Mouse (Mus musculus) limb, embryonic 12.5 days (tissue): ENCODE data around the gene Zfr2. TPM values are rescaled to one million over a fixed set of nuclear protein-coding genes. Genes with fewer than 3 reads are reported as not detected.

Experiments used
- ATAC-seq: fragments of 200-750 bp; cut with Nextera tagmentation; 2 replicates; pipeline ENCODE4 v1.8.0; 2017; ENCODE audit warnings: low read depth, moderate TSS enrichment; ENCODE audit not compliant: insufficient number of reproducible peaks, insufficient read depth, low FRiP score, low TSS enrichment
- H3K27ac ChIP-seq: fragments of 300-500 bp; sonication (generic); 2 replicates; pipeline ENCODE4 v1.5.1; 2016; ENCODE audit warnings: mild to moderate bottlenecking, moderate library complexity
- H3K27me3 ChIP-seq: fragments of 300-500 bp; sonication (generic); 2 replicates; pipeline ENCODE4 v1.6.1; 2016; ENCODE audit warnings: mild to moderate bottlenecking, moderate library complexity
- H3K36me3 ChIP-seq: fragments of 300-500 bp; sonication (generic); 2 replicates; pipeline ENCODE4 v1.6.1; 2016; ENCODE audit warnings: mild to moderate bottlenecking, moderate library complexity
- H3K4me1 ChIP-seq: fragments of 300-500 bp; sonication (generic); replicated peaks from 2 replicates; pipeline ENCODE4 v1.6.1; 2016
- H3K4me2 ChIP-seq: fragments of 300-500 bp; sonication (generic); 2 replicates; pipeline ENCODE4 v1.6.1; 2016; ENCODE audit warnings: mild to moderate bottlenecking, moderate library complexity
- H3K4me3 ChIP-seq: fragments of 300-500 bp; sonication (generic); replicated peaks from 2 replicates; pipeline ENCODE4 v1.5.1; 2016; ENCODE audit warnings: mild to moderate bottlenecking
- H3K9ac ChIP-seq: fragments of 300-500 bp; sonication (generic); replicated peaks from 2 replicates; pipeline ENCODE4 v1.6.1; 2016; ENCODE audit warnings: mild to moderate bottlenecking, moderate library complexity
- H3K9me3 ChIP-seq: fragments of 300-500 bp; sonication (generic); 2 replicates; pipeline ENCODE4 v1.6.1; 2016; ENCODE audit warnings: mild to moderate bottlenecking, moderate library complexity
- WGBS: fragments of 180-500 bp; shearing (Covaris S2); methylation state at CpG from one replicate; pipeline ENCODE4 v1.1.7; 2016; 5-methylcytosine and 5-hydroxymethylcytosine counted together
- polyA plus RNA-seq: library from polyadenylated mRNA; unstranded; fragments of >200 nt; fragmentation: Nextera tagmentation; extraction: Ambion mirVana; gene quantifications from 2 replicates; pipeline ENCODE4 v1.2.1, GENCODE M21; 2016

Zfr2 gene
- polyA plus RNA-seq, 1 experiment from 2014 or later: 9.9 TPM

DNA sequence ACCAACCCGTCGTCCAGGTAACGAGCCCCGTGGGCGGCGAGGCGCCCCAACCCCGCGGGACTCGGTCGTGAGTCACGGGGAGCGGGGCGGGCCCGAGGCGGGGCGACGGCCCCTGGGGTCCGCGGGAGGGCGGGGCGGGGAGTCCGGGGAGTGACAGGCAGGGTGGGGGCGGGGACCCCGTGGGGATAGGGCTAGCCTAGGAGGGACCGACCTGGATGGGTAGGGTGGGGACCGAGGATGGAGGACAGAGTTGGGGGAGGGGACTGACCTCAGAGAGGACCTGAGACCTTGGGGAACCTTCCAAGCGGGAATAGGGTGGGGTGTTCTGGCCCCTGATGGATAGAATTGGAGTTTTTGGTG is 251 bp downstream of the Zfr2 start:
- Histone ChIP-seq H3K27me3 (peaks cover 64% of the 10 kb centered on the region), H3K36me3 (no peaks in the 10 kb centered on the region), H3K9me3 (no peaks in the 10 kb centered on the region), H3K27ac (0 out of 2 replicates have a peak overlapping the region, but pooled peaks have one; percentile 12), H3K4me1 (peaks cover 14% of the 10 kb centered on the region), H3K4me3 (peak overlapping the region; percentile 77), H3K4me2 (peak overlapping the region; percentile 75), H3K9ac (peak overlapping the region; percentile 75)
- WGBS: 2% methylated on average over 27 of the region's 28 CpGs
- ATAC-seq: 0 out of 2 replicates have a peak, but pooled peaks have one; percentile 35

DNA sequence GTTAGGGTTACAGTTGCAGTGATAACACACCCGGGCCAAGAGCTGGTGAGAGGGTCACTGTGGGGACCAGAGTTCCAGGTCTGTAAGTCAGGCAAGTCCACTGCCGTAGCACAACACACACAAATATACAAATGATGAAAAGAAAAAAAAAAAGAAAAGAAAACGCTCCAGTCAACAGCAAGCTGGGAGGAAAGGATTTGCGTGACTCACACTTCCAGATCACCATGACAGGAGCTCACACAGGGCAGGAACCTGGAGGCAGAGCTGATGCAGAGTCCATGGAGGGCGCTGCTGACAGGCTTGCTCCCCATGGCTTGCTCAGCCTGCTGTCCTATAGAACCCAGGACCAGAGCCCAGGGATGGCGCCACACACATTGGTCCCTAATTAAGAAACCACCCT is 1.3 kb downstream of the Zfr2 start:
- H3K4me2 ChIP-seq: peak overlapping the region; percentile 75; the same call in 1 of the 2 replicates
- WGBS: 85% methylated on average over 6 of the region's 6 CpGs
- H3K27ac ChIP-seq: no peak overlapping the region
- peak overlapping the region; percentile 77; the same call in 1 of the 2 replicates for H3K4me3 ChIP-seq
- H3K9ac ChIP-seq: no peak overlapping the region
- H3K9me3 ChIP-seq: no peaks in the 10 kb centered on the region
- H3K36me3 ChIP-seq: no peaks in the 10 kb centered on the region
- no peak for ATAC-seq
- H3K4me1 ChIP-seq: peaks cover 16% of the 10 kb centered on the region
- H3K27me3 ChIP-seq: peaks cover 62% of the 10 kb centered on the region

DNA sequence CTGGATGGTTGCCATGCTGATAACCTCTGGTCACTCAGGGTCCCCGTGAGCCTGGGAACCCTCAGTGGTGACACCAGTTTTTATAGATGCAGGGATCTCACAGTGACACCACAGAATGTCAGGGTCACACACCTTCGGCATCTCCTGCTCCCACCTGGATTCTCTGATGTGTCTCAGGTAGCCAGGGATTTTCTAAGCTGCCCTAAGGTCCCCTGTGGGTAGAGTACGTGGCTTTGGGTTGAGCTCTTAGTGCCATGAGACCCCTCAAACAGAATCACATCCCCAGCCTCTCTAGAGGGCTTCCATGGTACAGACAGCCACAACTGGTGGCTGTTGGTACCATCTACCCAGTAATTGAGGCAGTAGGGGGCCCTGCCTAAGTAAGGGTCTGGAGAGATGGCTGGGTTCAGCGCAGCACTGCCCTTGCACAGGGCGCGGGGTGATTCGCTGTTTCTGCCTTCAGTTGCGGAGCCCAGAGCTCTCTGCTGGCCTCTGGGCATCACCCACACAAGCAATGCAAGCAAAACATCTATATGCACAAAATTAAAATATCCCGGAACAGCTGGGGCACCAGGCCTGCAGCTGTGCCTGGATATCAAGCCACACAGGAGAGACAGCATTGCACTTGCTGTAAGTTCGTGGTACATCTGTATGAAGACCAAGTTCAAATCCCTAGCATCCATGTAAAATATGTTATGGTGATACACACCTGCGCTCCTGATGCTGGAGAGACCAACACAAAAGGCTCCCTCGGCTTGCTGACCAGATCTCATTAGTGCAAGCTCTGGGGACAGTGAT is 3.7 kb downstream of the Zfr2 start:
- H3K27ac ChIP-seq: no peak overlapping the region
- no peaks in the 10 kb centered on the region for H3K9me3 ChIP-seq
- peaks cover 19% of the 10 kb centered on the region for H3K4me1 ChIP-seq
- WGBS: 80% methylated on average over 12 of the region's 12 CpGs
- H3K36me3 ChIP-seq: no peaks in the 10 kb centered on the region
- ATAC-seq: no peak
- no peak overlapping the region for H3K4me2 ChIP-seq
- H3K9ac ChIP-seq: no peak overlapping the region
- H3K4me3 ChIP-seq: no peak overlapping the region
- peaks cover 62% of the 10 kb centered on the region for H3K27me3 ChIP-seq

DNA sequence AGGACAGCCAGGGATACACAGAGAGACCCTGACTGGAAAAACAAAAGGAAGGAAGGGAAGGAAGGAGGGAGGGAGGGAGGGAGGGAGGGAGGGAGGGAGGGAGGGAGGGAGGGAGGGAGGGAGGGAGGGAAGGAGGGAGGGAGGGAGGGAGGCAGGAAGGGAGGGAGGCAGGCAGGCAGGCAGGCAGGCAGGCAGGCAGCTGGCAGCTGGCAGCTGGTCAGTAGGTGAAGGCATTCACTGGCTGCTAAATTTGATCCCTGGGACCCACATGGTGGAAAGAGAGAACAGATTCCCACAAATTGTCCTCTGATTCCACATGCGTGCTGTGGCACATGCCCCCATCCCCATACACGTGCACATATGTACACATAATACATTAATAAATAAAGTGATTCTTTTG is 5.7 kb downstream of the Zfr2 start:
- Histone ChIP-seq H3K36me3 (no peaks in the 10 kb centered on the region), H3K27ac (no peak overlapping the region), H3K9me3 (no peaks in the 10 kb centered on the region), H3K4me2 (no peak overlapping the region), H3K4me1 (peaks cover 15% of the 10 kb centered on the region), H3K4me3 (no peak overlapping the region), H3K9ac (no peak overlapping the region), H3K27me3 (peaks cover 69% of the 10 kb centered on the region)
- no peak for ATAC-seq
- WGBS: 81% methylated on average over 2 of the region's 2 CpGs

DNA sequence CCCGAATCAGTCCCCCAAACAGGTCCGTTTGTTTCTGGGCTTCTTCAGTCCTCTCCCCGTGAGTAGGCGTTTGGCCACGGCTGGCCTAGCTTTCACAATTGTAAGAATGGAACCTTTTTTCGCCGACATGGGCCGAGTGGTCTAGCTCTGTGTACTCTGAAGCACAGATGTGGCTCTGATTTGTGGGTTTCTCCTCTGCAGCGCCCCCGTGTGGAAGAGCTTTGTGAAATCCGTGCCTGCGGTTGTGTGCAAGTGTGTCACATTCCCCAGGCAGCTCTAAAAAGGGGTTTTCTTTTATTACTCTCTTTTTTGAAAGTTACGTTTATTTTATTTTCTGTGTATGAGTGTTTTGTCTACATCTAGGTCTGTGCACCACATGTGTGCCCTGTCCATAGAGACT is 7.9 kb downstream of the Zfr2 start:
- 23% methylated on average over 13 of the region's 13 CpGs for WGBS
- Histone ChIP-seq H3K9ac (no peak overlapping the region), H3K4me3 (no peak overlapping the region), H3K4me1 (peaks cover 21% of the 10 kb centered on the region; the same call in 1 of the 2 replicates), H3K27ac (no peak overlapping the region), H3K36me3 (no peaks in the 10 kb centered on the region), H3K27me3 (peaks cover 81% of the 10 kb centered on the region), H3K4me2 (no peak overlapping the region), H3K9me3 (no peaks in the 10 kb centered on the region)
- ATAC-seq: no peak

DNA sequence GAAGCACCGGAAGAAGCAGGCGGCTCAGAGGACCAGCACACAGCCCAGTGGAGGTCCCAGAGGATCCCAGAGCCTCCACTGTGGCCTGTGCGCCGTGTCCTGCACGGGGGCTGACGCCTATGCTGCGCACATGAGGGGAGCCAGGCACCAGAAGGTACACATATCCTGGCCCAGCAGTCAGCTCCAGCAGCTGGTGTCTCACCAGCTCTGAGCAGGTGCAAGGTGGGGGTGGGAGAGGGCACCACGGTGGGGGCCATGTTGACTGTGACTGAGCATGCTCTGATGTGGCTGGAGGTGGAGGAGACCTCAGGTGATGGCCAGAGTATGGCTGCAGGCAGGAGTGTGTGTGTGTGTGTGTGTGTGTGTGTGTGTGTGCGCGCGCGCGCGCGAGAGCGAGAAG is 9.1 kb downstream of the Zfr2 start:
- 90% methylated on average over 16 of the region's 16 CpGs for WGBS
- Histone ChIP-seq H3K9me3 (no peaks in the 10 kb centered on the region), H3K4me3 (no peak overlapping the region), H3K27ac (no peak overlapping the region), H3K4me1 (peaks cover 21% of the 10 kb centered on the region; the same call in 1 of the 2 replicates), H3K9ac (no peak overlapping the region), H3K4me2 (no peak overlapping the region), H3K36me3 (no peaks in the 10 kb centered on the region), H3K27me3 (peaks cover 76% of the 10 kb centered on the region)
- no peak for ATAC-seq

DNA sequence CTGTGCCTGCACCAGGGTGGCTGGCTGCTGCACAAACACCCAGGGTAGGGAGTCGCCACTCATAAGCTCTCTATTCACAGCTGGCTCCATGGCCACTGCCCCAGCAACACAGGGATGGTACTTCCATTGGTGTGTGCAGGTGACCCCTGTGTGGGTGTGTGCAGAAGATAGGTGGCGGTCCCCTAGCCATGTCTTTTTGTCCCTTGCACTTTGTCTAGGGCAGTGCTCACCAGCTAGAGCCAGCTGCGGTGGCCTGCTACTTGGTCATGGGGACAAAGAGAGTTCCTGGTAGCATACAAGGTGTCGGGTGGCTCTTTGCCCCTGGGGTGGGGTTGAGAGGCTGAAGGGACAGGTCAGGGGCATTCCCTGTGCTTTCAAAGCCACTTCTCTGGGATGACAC is 11.2 kb downstream of the Zfr2 start:
- H3K4me2 ChIP-seq: no peak overlapping the region
- H3K9me3 ChIP-seq: no peaks in the 10 kb centered on the region
- no peak overlapping the region for H3K9ac ChIP-seq
- peaks cover 20% of the 10 kb centered on the region; the same call in 1 of the 2 replicates for H3K4me1 ChIP-seq
- no peak for ATAC-seq
- WGBS: 62% methylated on average over 4 of the region's 4 CpGs
- H3K27me3 ChIP-seq: peaks cover 56% of the 10 kb centered on the region
- H3K27ac ChIP-seq: no peak overlapping the region
- H3K4me3 ChIP-seq: no peak overlapping the region
- H3K36me3 ChIP-seq: no peaks in the 10 kb centered on the region

DNA sequence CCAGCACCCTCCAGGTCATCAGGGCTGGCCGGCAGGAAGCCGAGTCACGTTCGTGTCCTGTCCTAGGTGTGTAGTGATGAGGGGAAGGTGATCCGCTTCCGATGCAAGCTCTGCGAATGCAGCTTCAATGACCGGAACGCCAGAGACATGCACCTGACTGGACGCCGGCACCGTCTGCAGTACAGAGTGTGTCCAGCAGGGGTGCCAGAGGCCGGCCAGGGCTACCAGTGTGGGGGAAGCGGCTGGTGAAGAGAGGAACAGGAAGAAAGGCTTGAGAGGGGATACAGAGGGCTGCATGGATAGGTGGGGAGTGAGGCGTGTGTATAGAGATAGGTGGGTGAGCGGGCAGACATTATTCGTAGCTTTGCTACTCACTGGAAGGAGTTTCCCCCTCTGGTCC is 11.6 kb downstream of the Zfr2 start:
- no peaks in the 10 kb centered on the region for H3K36me3 ChIP-seq

DNA sequence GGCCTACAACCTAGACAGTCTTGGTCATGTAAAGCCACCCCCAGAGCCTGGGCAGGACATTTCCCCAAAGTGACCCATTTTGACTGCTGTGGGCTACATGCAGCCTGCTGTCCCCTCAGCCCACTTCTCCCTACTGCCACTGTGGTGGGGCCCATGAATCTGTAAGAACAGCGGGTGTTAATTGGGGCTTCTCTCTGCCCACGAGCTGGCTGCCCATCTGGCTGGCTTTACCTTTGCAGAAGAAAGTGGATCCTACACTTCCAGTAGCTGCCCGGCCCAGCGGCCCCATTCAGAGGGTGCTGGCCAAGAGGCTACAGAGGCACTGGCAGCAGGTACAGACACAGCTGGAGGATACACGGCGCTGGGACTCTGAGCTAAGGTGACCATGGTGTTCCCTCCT is 12.2 kb downstream of the Zfr2 start:
- WGBS: 90% methylated on average over 6 of the region's 6 CpGs
- H3K27me3 ChIP-seq: peaks cover 50% of the 10 kb centered on the region
- H3K9ac ChIP-seq: no peak overlapping the region
- no peak overlapping the region for H3K27ac ChIP-seq
- H3K4me1 ChIP-seq: peaks cover 10% of the 10 kb centered on the region; the same call in 1 of the 2 replicates
- no peaks in the 10 kb centered on the region for H3K9me3 ChIP-seq
- no peak overlapping the region for H3K4me2 ChIP-seq
- no peaks in the 10 kb centered on the region for H3K36me3 ChIP-seq
- no peak overlapping the region for H3K4me3 ChIP-seq
- no peak for ATAC-seq

More for the DNA sequence above, 11.6 kb downstream of the Zfr2 start:
- H3K9me3 ChIP-seq: no peaks in the 10 kb centered on the region
- no peak overlapping the region for H3K27ac ChIP-seq
- H3K4me2 ChIP-seq: no peak overlapping the region
- no peak overlapping the region for H3K9ac ChIP-seq
- ATAC-seq: peak; percentile 11
- H3K27me3 ChIP-seq: peaks cover 55% of the 10 kb centered on the region
- no peak overlapping the region for H3K4me3 ChIP-seq
- H3K4me1 ChIP-seq: peaks cover 16% of the 10 kb centered on the region; the same call in 1 of the 2 replicates
- WGBS: 11% methylated on average over 17 of the region's 17 CpGs

DNA sequence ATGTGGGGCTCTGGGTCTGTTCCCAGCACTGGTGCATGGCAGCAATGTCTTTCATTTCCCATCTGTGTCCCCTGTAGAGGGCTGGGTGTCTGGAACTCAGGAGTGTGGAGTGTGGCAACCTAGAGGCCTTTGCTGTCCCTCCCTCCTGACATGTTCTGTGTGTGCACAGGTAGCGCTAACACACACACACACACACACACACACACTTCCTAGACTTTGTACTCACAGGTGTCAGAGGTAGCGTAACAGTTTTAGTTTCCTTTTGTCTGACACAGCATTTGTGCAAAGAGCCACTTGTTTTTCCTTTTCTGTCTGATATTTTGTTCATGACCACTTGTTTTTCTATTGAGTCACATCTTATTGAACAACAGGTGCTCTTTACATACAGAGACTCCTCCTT is 14.8 kb downstream of the Zfr2 start:
- Histone ChIP-seq H3K27ac (no peak overlapping the region), H3K36me3 (no peaks in the 10 kb centered on the region), H3K4me1 (peaks cover 14% of the 10 kb centered on the region), H3K4me2 (no peak overlapping the region), H3K9me3 (no peaks in the 10 kb centered on the region), H3K4me3 (no peak overlapping the region), H3K9ac (no peak overlapping the region), H3K27me3 (peaks cover 48% of the 10 kb centered on the region)
- ATAC-seq: no peak
- WGBS: 96% methylated on average over 2 of the region's 2 CpGs

DNA sequence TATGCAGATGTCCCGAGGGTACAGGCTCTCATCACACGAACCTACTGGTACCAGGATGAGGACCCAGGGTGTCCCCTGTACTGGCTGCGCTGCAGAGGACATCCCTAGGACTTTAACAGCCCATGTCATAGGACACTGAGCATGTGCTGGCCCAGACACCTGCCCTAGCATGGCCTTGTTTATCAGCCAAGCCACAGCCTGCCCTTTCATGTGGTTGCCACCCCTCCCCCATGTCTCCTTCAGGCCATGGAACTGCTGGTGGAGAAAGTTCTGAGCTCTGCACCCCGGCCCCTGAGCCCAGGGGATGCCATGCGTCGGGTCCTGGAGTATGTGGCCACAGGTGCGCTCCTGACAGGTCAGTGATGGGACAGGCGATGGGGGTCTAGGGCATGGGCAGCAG is 16.5 kb downstream of the Zfr2 start:
- Histone ChIP-seq H3K36me3 (no peaks in the 10 kb centered on the region), H3K4me2 (no peak overlapping the region), H3K9me3 (no peaks in the 10 kb centered on the region), H3K27me3 (peaks cover 48% of the 10 kb centered on the region), H3K4me3 (no peak overlapping the region), H3K4me1 (peaks cover 17% of the 10 kb centered on the region), H3K9ac (no peak overlapping the region), H3K27ac (no peak overlapping the region)
- no peak for ATAC-seq
- 81% methylated on average over 8 of the region's 8 CpGs for WGBS
